Mouse (Mus musculus) embryonic fibroblast, embryonic 13.5 days (primary cell): Measurements from ENCODE around the gene Gm16513.
"Not testable (repeated sequence)": the region's sequence is repeated elsewhere in the genome, so short reads cannot be mapped to it uniquely, and the experiment has no call there.

Experiments used
- CTCF ChIP-seq: IDR thresholded peaks from 2 replicates; pipeline ENCODE4 v1.5.1; 2011; ENCODE audit warnings: mild to moderate bottlenecking, control low read depth, low read length, moderate library complexity, borderline replicate concordance; ENCODE audit not compliant: insufficient read depth
- POLR2A ChIP-seq: IDR thresholded peaks from 2 replicates; pipeline ENCODE4 v1.6.1; 2011; ENCODE audit warnings: low read depth, mild to moderate bottlenecking, control low read depth, low read length, moderate library complexity

DNA sequence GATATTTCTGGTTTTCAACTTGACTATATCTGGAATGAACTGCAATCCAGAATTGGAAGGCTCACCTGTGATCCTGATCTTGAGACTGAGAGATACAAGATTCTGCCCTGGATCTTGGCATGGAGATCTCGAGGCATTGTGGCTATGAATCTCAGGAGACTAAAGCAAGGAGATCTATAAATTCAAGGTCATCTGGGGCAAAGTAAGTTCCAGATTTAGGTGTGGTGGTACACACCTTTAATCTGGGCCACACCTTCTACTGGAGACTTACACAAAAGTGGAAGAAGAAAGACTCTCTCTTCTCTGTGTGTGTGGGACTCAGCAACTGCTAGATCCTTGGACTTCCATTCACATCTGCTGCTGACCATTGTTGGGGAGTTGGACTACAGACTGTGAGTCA lies at the start of gene Gm16513:
- not testable (repeated sequence) for TF ChIP-seq CTCF, POLR2A
